Mouse (Mus musculus): ENCODE measurements around the gene AI182371. TPM values are rescaled to one million over a fixed set of nuclear protein-coding genes. Genes with fewer than 3 reads are reported as not detected.

Gene AI182371
- polyA plus RNA-seq, 1 experiment from 2014 or later = 0.55 TPM

- Histone ChIP-seq H3K4me3 (peak overlapping the region; percentile 80), H3K4me2 (replicated peaks) (peak overlapping the region; percentile 57), H3K9me3 (no peaks in the 10 kb centered on the region), H3K4me1 (peaks cover 2% of the 10 kb centered on the region; the same call in 1 of the 2 replicates), H3K36me3 (no peaks in the 10 kb centered on the region), H3K27me3 (no peaks in the 10 kb centered on the region), H3K9ac (peak overlapping the region; percentile 68), H3K27ac (peak overlapping the region; percentile 83)
- ATAC-seq (ENCODE audit: insufficient number of reproducible peaks, insufficient read depth, low FRiP score, low TSS enrichment) = 0 out of 2 replicates have a peak, but pooled peaks have one; percentile 16
- WGBS = 32% methylated on average over 3 of the region's 3 CpGs
These were observed 7.4 kb upstream of the AI182371 start for GRCm38 (mm10) chr2:35108712-35109111.

- 54% methylated on average over 5 of the region's 5 CpGs for WGBS
- no peak for ATAC-seq (ENCODE audit: insufficient number of reproducible peaks, insufficient read depth, low FRiP score, low TSS enrichment)
- H3K9me3 ChIP-seq = no peaks in the 10 kb centered on the region
- H3K9ac ChIP-seq = no peak overlapping the region
- peaks cover 2% of the 10 kb centered on the region; the same call in 1 of the 2 replicates for H3K4me1 ChIP-seq
- no peak overlapping the region for H3K27ac ChIP-seq
- no peak overlapping the region for H3K4me3 ChIP-seq
- H3K27me3 ChIP-seq = no peaks in the 10 kb centered on the region
- H3K36me3 ChIP-seq = no peaks in the 10 kb centered on the region
- H3K4me2 ChIP-seq (replicated peaks) = no peak overlapping the region
These were observed 6.8 kb upstream of the AI182371 start for GRCm38 (mm10) chr2:35107984-35108635.

- no peak for ATAC-seq (ENCODE audit: insufficient number of reproducible peaks, insufficient read depth, low FRiP score, low TSS enrichment)
- no peaks in the 10 kb centered on the region for H3K36me3 ChIP-seq
- H3K4me2 ChIP-seq (replicated peaks) = no peak overlapping the region
- H3K27me3 ChIP-seq = no peaks in the 10 kb centered on the region
- no peak overlapping the region for H3K9ac ChIP-seq
- 54% methylated on average over 3 of the region's 3 CpGs for WGBS
- H3K27ac ChIP-seq = no peak overlapping the region
- H3K4me3 ChIP-seq = no peak overlapping the region
- H3K4me1 ChIP-seq = peaks cover 2% of the 10 kb centered on the region; the same call in 1 of the 2 replicates
- H3K9me3 ChIP-seq = no peaks in the 10 kb centered on the region
These were observed 3.5 kb upstream of the AI182371 start for GRCm38 (mm10) chr2:35104843-35105242.

- Histone ChIP-seq H3K9me3 (no peaks in the 10 kb centered on the region), H3K27me3 (no peaks in the 10 kb centered on the region), H3K9ac (no peak overlapping the region), H3K4me3 (no peak overlapping the region), H3K4me1 (no peaks in the 10 kb centered on the region; the same call in 1 of the 2 replicates), H3K27ac (no peak overlapping the region), H3K36me3 (no peaks in the 10 kb centered on the region), H3K4me2 (replicated peaks) (no peak overlapping the region)
- ATAC-seq (ENCODE audit: insufficient number of reproducible peaks, insufficient read depth, low FRiP score, low TSS enrichment) = no peak
- 80% methylated on average over 5 of the region's 5 CpGs for whole genome bisulfite sequencing
These were observed 2.2 kb upstream of the AI182371 start for GRCm38 (mm10) chr2:35103558-35103957.

- Histone ChIP-seq H3K27ac (no peak overlapping the region), H3K4me1 (no peaks in the 10 kb centered on the region), H3K9me3 (no peaks in the 10 kb centered on the region), H3K36me3 (no peaks in the 10 kb centered on the region), H3K9ac (no peak overlapping the region), H3K27me3 (no peaks in the 10 kb centered on the region), H3K4me3 (no peak overlapping the region), H3K4me2 (replicated peaks) (no peak overlapping the region)
- ATAC-seq (ENCODE audit: insufficient number of reproducible peaks, insufficient read depth, low FRiP score, low TSS enrichment) = no peak
These were observed 1.4 kb upstream of the AI182371 start for GRCm38 (mm10) chr2:35102777-35103176.

GRCm38 (mm10) chr2:35100529-35100928 lies 814 bp downstream of the AI182371 start:
- Histone ChIP-seq H3K27me3 (no peaks in the 10 kb centered on the region), H3K9ac (no peak overlapping the region), H3K36me3 (no peaks in the 10 kb centered on the region), H3K4me1 (no peaks in the 10 kb centered on the region), H3K27ac (no peak overlapping the region), H3K9me3 (no peaks in the 10 kb centered on the region), H3K4me2 (replicated peaks) (no peak overlapping the region), H3K4me3 (no peak overlapping the region)
- 80% methylated on average over 6 of the region's 6 CpGs for WGBS
- no peak for ATAC-seq (ENCODE audit: insufficient number of reproducible peaks, insufficient read depth, low FRiP score, low TSS enrichment)

- WGBS = 75% methylated on average over 4 of the region's 4 CpGs
- Histone ChIP-seq H3K4me3 (no peak overlapping the region), H3K4me2 (replicated peaks) (no peak overlapping the region), H3K27me3 (no peaks in the 10 kb centered on the region), H3K4me1 (no peaks in the 10 kb centered on the region), H3K36me3 (no peaks in the 10 kb centered on the region), H3K9ac (no peak overlapping the region), H3K9me3 (no peaks in the 10 kb centered on the region), H3K27ac (no peak overlapping the region)
- no peak for ATAC-seq (ENCODE audit: insufficient number of reproducible peaks, insufficient read depth, low FRiP score, low TSS enrichment)
These were observed 13.9 kb downstream of the AI182371 start for GRCm38 (mm10) chr2:35087418-35087817.

GRCm38 (mm10) chr2:35079166-35079565 lies 22.2 kb downstream of the AI182371 start:
- 57% methylated on average over 6 of the region's 6 CpGs for WGBS
- Histone ChIP-seq H3K4me2 (replicated peaks) (no peak overlapping the region), H3K4me3 (no peak overlapping the region), H3K9ac (no peak overlapping the region), H3K4me1 (no peaks in the 10 kb centered on the region), H3K27ac (no peak overlapping the region), H3K36me3 (no peaks in the 10 kb centered on the region), H3K9me3 (no peaks in the 10 kb centered on the region), H3K27me3 (no peaks in the 10 kb centered on the region)
- ATAC-seq (ENCODE audit: insufficient number of reproducible peaks, insufficient read depth, low FRiP score, low TSS enrichment) = no peak

GRCm38 (mm10) chr2:35074328-35074727 lies 27.0 kb downstream of the AI182371 start:
- Histone ChIP-seq H3K4me2 (replicated peaks) (no peak overlapping the region), H3K27me3 (no peaks in the 10 kb centered on the region), H3K4me3 (no peak overlapping the region), H3K4me1 (no peaks in the 10 kb centered on the region), H3K36me3 (no peaks in the 10 kb centered on the region), H3K9ac (no peak overlapping the region), H3K9me3 (no peaks in the 10 kb centered on the region), H3K27ac (no peak overlapping the region)
- 90% methylated on average over 3 of the region's 3 CpGs for WGBS
- no peak for ATAC-seq (ENCODE audit: insufficient number of reproducible peaks, insufficient read depth, low FRiP score, low TSS enrichment)

- WGBS = 71% methylated on average over 2 of the region's 2 CpGs
- ATAC-seq (ENCODE audit: insufficient number of reproducible peaks, insufficient read depth, low FRiP score, low TSS enrichment) = no peak
- Histone ChIP-seq H3K27me3 (no peaks in the 10 kb centered on the region), H3K9ac (no peak overlapping the region), H3K27ac (no peak overlapping the region), H3K9me3 (no peaks in the 10 kb centered on the region), H3K4me2 (replicated peaks) (no peak overlapping the region), H3K4me3 (no peak overlapping the region), H3K36me3 (no peaks in the 10 kb centered on the region), H3K4me1 (no peaks in the 10 kb centered on the region)
These were observed 28.8 kb downstream of the AI182371 start for GRCm38 (mm10) chr2:35072547-35072946.

GRCm38 (mm10) chr2:35070275-35070674 lies 31.1 kb downstream of the AI182371 start:
- H3K27me3 ChIP-seq = no peaks in the 10 kb centered on the region
- H3K9ac ChIP-seq = no peak overlapping the region
- H3K4me2 ChIP-seq (replicated peaks) = no peak overlapping the region
- H3K4me3 ChIP-seq = no peak overlapping the region
- no peak overlapping the region for H3K27ac ChIP-seq
- H3K36me3 ChIP-seq = no peaks in the 10 kb centered on the region
- ATAC-seq (ENCODE audit: insufficient number of reproducible peaks, insufficient read depth, low FRiP score, low TSS enrichment) = no peak
- 66% methylated on average over 4 of the region's 4 CpGs for WGBS
- H3K4me1 ChIP-seq = no peaks in the 10 kb centered on the region
- H3K9me3 ChIP-seq = no peaks in the 10 kb centered on the region

GRCm38 (mm10) chr2:35069124-35069523 lies 32.2 kb downstream of the AI182371 start:
- WGBS = 97% methylated on average over 1 of the region's 1 CpGs
- ATAC-seq (ENCODE audit: insufficient number of reproducible peaks, insufficient read depth, low FRiP score, low TSS enrichment) = no peak

More at GRCm38 (mm10) chr2:35069124-35069523, 32.2 kb downstream of the AI182371 start:
- H3K27me3 ChIP-seq = no peaks in the 10 kb centered on the region
- no peak overlapping the region for H3K4me3 ChIP-seq
- H3K9me3 ChIP-seq = no peaks in the 10 kb centered on the region
- H3K9ac ChIP-seq = no peak overlapping the region
- H3K36me3 ChIP-seq = no peaks in the 10 kb centered on the region
- H3K27ac ChIP-seq = no peak overlapping the region
- no peaks in the 10 kb centered on the region for H3K4me1 ChIP-seq
- no peak overlapping the region for H3K4me2 ChIP-seq (replicated peaks)
